In the genomic region with DNA sequence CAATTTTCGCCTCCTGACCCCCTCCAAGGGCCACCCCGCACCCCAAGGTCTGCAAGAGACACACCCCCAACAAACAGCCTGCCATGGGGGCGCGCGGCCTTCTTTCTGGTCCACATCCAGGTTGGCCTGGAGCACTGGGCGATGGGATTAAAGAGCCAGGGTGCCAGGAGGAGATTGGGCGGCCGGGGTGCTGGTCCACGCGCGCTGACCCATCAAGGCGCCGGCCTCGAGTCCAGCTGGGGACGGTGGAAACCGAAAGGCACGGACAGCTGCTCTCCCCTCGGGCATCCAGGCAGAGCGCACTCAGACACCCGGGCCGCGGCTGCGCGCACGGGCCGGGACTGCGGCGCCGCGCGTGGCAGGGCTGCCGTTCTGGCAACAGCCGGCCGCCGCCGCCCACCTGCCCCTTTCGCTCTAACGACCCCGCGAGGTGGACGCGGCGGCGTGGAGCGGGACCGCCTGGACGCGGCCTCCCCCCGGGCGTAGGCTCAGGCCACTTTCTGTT, we compare ENCODE assay signal across 8 mouse cellular contexts. TPM values are rescaled to one million over a fixed set of nuclear protein-coding genes. Genes with fewer than 3 reads are reported as not detected.
DNase-seq lines count a peak whose midpoint lies in the region; ATAC-seq and TF ChIP-seq lines count a peak whose summit lies in the region.

No protein-coding gene starts in this region.

- DNase-seq in cerebellum, postnatal 10 days = peak; percentile 45 to 49
- DNase-seq in cerebellum, postnatal 36 days = no peak
- no peak for DNase-seq in liver, embryonic 14.5 days (ENCODE audit: low read depth in 3 of 3, low spot score in 3 of 3)
- no peak for DNase-seq in layer of hippocampus, adult 11-12 months (ENCODE audit: low spot score)

- H3K9ac ChIP-seq in embryonic facial prominence, embryonic 12.5 days = peak overlapping the region; percentile 99
- peak overlapping the region; percentile 97 for H3K9ac ChIP-seq in hindbrain, embryonic 12.5 days
- H3K9ac ChIP-seq in liver, embryonic 14.5 days (replicated peaks) = peak overlapping the region; percentile 93

- no peaks in the 10 kb centered on the region for H3K79me2 ChIP-seq in C2C12 (ENCODE audit: control insufficient read depth, insufficient read depth)

- no peaks in the 10 kb centered on the region for H3K9me3 ChIP-seq in embryonic facial prominence, embryonic 12.5 days
- H3K9me3 ChIP-seq in hindbrain, embryonic 12.5 days (replicated peaks) = no peaks in the 10 kb centered on the region
- H3K9me3 ChIP-seq in liver, embryonic 14.5 days (ENCODE audit: control insufficient read depth, low read length) = no peaks in the 10 kb centered on the region

- peak overlapping the region; percentile 11 for H3K4me3 ChIP-seq in C2C12 (ENCODE audit: insufficient read depth, poor library complexity, severe bottlenecking)
- peak overlapping the region; percentile 88 for H3K4me3 ChIP-seq in embryonic facial prominence, embryonic 12.5 days
- peak overlapping the region; percentile 97 for H3K4me3 ChIP-seq in hindbrain, embryonic 12.5 days
- peak overlapping the region; percentile 66 to 94 for H3K4me3 ChIP-seq in liver, embryonic 14.5 days (ENCODE audit: insufficient read depth in 1 of 2, low read depth in 2 of 2, low read length in 2 of 2)
- peak overlapping the region; percentile 66 for H3K4me3 ChIP-seq in small intestine, adult 2 months (ENCODE audit: low read depth, low read length)

- H3ac ChIP-seq in C2C12 (ENCODE audit: control insufficient read depth, insufficient read length, low read depth) = peak overlapping the region; percentile 34

- peaks cover 61% of the 10 kb centered on the region for H3K27me3 ChIP-seq in C2C12 (ENCODE audit: control insufficient read depth, insufficient read depth, insufficient read length)
- H3K27me3 ChIP-seq in embryonic facial prominence, embryonic 12.5 days = no peaks in the 10 kb centered on the region
- H3K27me3 ChIP-seq in hindbrain, embryonic 12.5 days = no peaks in the 10 kb centered on the region
- no peaks in the 10 kb centered on the region for H3K27me3 ChIP-seq in liver, embryonic 14.5 days (ENCODE audit: control insufficient read depth, insufficient read depth, low read length)
- peaks cover 47% of the 10 kb centered on the region for H3K27me3 ChIP-seq in small intestine, adult 2 months (ENCODE audit: control insufficient read depth, insufficient read depth, low read length)

- peaks cover 29% of the 10 kb centered on the region for H3K4me1 ChIP-seq in embryonic facial prominence, embryonic 12.5 days
- H3K4me1 ChIP-seq in hindbrain, embryonic 12.5 days = peaks cover 40% of the 10 kb centered on the region
- H3K4me1 ChIP-seq in liver, embryonic 14.5 days (replicated peaks; ENCODE audit: control insufficient read depth in 2 of 2, insufficient read depth in 2 of 2, low read length in 1 of 2) = peaks cover 18 to 27% of the 10 kb centered on the region in 2 experiments
- peaks cover 22% of the 10 kb centered on the region for H3K4me1 ChIP-seq in small intestine, adult 2 months (ENCODE audit: control insufficient read depth, insufficient read depth, insufficient read length, low read length)

- ATAC-seq in embryonic facial prominence, embryonic 12.5 days (ENCODE audit: insufficient number of reproducible peaks, insufficient read depth, low FRiP score, low TSS enrichment) = no peak
- ATAC-seq in hindbrain, embryonic 12.5 days (ENCODE audit: low FRiP score) = peak; percentile 4; the same call in 1 of the 2 replicates
- no peak for ATAC-seq in liver, embryonic 14.5 days (ENCODE audit: insufficient read depth)

- H3K79me3 ChIP-seq in C2C12 (ENCODE audit: low read depth) = no peaks in the 10 kb centered on the region

- no peak for TF ChIP-seq CTCF in C2C12 (IDR thresholded peaks at IDR 0.05; ENCODE audit: control insufficient read depth, insufficient read depth, insufficient read length)
- no peak for TF ChIP-seq CTCF in liver, embryonic 14.5 days (IDR thresholded peaks at IDR 0.05; ENCODE audit: low read depth)
- TF ChIP-seq CTCF in small intestine, adult 2 months (IDR thresholded peaks at IDR 0.05; ENCODE audit: extremely low read depth, insufficient read length, insufficient replicate concordance, low read depth, low read length) = no peak

- no peaks in the 10 kb centered on the region for H3K36me3 ChIP-seq in C2C12 (ENCODE audit: control insufficient read depth, insufficient read depth)
- peaks cover 2% of the 10 kb centered on the region for H3K36me3 ChIP-seq in embryonic facial prominence, embryonic 12.5 days
- H3K36me3 ChIP-seq in hindbrain, embryonic 12.5 days = 0 out of 2 replicates have a peak, but pooled peaks cover under 1% of the 10 kb centered on the region
- H3K36me3 ChIP-seq in liver, embryonic 14.5 days (replicated peaks; ENCODE audit: control insufficient read depth, insufficient read depth, low read depth) = peaks cover 3% of the 10 kb centered on the region; the same call in 1 of the 2 replicates
- H3K36me3 ChIP-seq in small intestine, adult 2 months (ENCODE audit: control insufficient read depth, insufficient read depth, low read length) = no peaks in the 10 kb centered on the region

- WGBS in embryonic facial prominence, embryonic 12.5 days = under 1% methylated on average over 46 of the region's 50 CpGs
- WGBS in hindbrain, embryonic 12.5 days = under 1% methylated on average over 43 of the region's 50 CpGs
- WGBS in liver, embryonic 14.5 days (ENCODE audit: insufficient replicate concordance) = under 1% methylated on average over 42 of the region's 50 CpGs
- WGBS in small intestine, adult 2 months = 1% methylated on average over 50 of the region's 50 CpGs

- no peak for TF ChIP-seq EP300 in liver, embryonic 14.5 days (IDR thresholded peaks at IDR 0.05; ENCODE audit: low read depth)

- peak overlapping the region; percentile 97 for H3K27ac ChIP-seq in embryonic facial prominence, embryonic 12.5 days
- H3K27ac ChIP-seq in hindbrain, embryonic 12.5 days = peak overlapping the region; percentile 98
- H3K27ac ChIP-seq in liver, embryonic 14.5 days = no peak overlapping the region; the same call in 1 of the 2 replicates
- no peak overlapping the region for H3K27ac ChIP-seq in small intestine, adult 2 months (ENCODE audit: insufficient read depth, low read depth, low read length)

- no peak for TF ChIP-seq POLR2A in small intestine, adult 2 months (IDR thresholded peaks at IDR 0.05; ENCODE audit: low read depth, low read length)

- H3K4me2 ChIP-seq in embryonic facial prominence, embryonic 12.5 days (replicated peaks) = peak overlapping the region; percentile 91
- H3K4me2 ChIP-seq in hindbrain, embryonic 12.5 days (replicated peaks) = peak overlapping the region; percentile 91
- H3K4me2 ChIP-seq in liver, embryonic 14.5 days (ENCODE audit: low read depth) = peak overlapping the region; percentile 78

TF ChIP-seq in C2C12, 6 proteins besides CTCF, POLR2A, EP300 and RAD21:
- TF ChIP-seq MYOG (IDR thresholded peaks at IDR 0.05; ENCODE audit: control insufficient read depth, extremely low read depth, insufficient read length) (no peak), FOSL1 (IDR thresholded peaks at IDR 0.05; ENCODE audit: insufficient read depth, low read length, poor library complexity, severe bottlenecking) (no peak), USF1 (IDR thresholded peaks at IDR 0.05; ENCODE audit: low read depth) (no peak), CEBPB (IDR thresholded peaks at IDR 0.05; ENCODE audit: low read depth) (no peak), MAX (IDR thresholded peaks at IDR 0.05) (no peak), MYOD1 (IDR thresholded peaks at IDR 0.05; ENCODE audit: control insufficient read depth, insufficient read length, low read depth) (no peak)

RNA-seq across cellular contexts. Expression of a gene that starts 1.1 kb away (rescaled TPM):
- polyA plus RNA-seq in C2C12 (2012; fragmentation: generic; extraction: Trizol) = 0.30 TPM
- polyA plus RNA-seq in embryonic facial prominence, embryonic 12.5 days (2016; fragmentation: Nextera tagmentation; extraction: Ambion mirVana) = 109 TPM in 2 replicates
- polyA plus RNA-seq in hindbrain, embryonic 12.5 days (2016; fragmentation: Nextera tagmentation; extraction: Ambion mirVana) = 95.3 and 100 TPM in 2 replicates
- polyA plus RNA-seq in liver, embryonic 14.5 days (2012; rRNA removed) = 5.0 and 7.6 TPM in 2 replicates
- polyA plus RNA-seq in liver, embryonic 14.5 days (2014; fragmentation: Nextera tagmentation; extraction: Ambion mirVana) = 14.0 and 15.4 TPM in 2 replicates
- polyA plus RNA-seq in small intestine, adult 2 months (2012; rRNA removed) = 0.06 and 0.09 TPM in 2 replicates

RNA-seq across cellular contexts. Expression of a gene that starts 50.2 kb away (rescaled TPM):
- 48.5 TPM for polyA plus RNA-seq in C2C12 (2012; fragmentation: generic; extraction: Trizol)
- polyA plus RNA-seq in embryonic facial prominence, embryonic 12.5 days (2016; fragmentation: Nextera tagmentation; extraction: Ambion mirVana) = 138 and 147 TPM in 2 replicates
- 142 and 148 TPM in 2 replicates for polyA plus RNA-seq in hindbrain, embryonic 12.5 days (2016; fragmentation: Nextera tagmentation; extraction: Ambion mirVana)
- 46.4 and 61.4 TPM in 2 replicates for polyA plus RNA-seq in liver, embryonic 14.5 days (2012; rRNA removed)
- 16.1 and 16.4 TPM in 2 replicates for polyA plus RNA-seq in liver, embryonic 14.5 days (2014; fragmentation: Nextera tagmentation; extraction: Ambion mirVana)
- polyA plus RNA-seq in small intestine, adult 2 months (2012; rRNA removed) = 9.6 and 15.8 TPM in 2 replicates

Comparison
In these comparisons a context has a peak if more than half of its experiments do, and no peak if none do; other contexts are left out.
1. DNase-seq: peak in cerebellum, postnatal 10 days (2 of 2); none in cerebellum, postnatal 36 days (0 of 2), liver, embryonic 14.5 days (0 of 3) and layer of hippocampus, adult 11-12 months (single experiment).
2. H3K4me3 ChIP-seq: peak in every context shown above with its lines; median percentile 97 in hindbrain, embryonic 12.5 days; 88 in embryonic facial prominence, embryonic 12.5 days; 80 in liver, embryonic 14.5 days; 66 in small intestine, adult 2 months; 11 in C2C12.
3. H3K27ac ChIP-seq: peak in embryonic facial prominence, embryonic 12.5 days (single experiment) and hindbrain, embryonic 12.5 days (single experiment); none in liver, embryonic 14.5 days (single experiment) and small intestine, adult 2 months (single experiment).
4. Peak in every context shown above with its lines, with median percentiles within 50 percentile points of each other: H3K4me2 ChIP-seq and H3K9ac ChIP-seq.